Mouse (Mus musculus) bone marrow macrophage, adult 2 months (primary cell): ENCODE results near the gene Il17rd.

ENCODE experiments used
- CTCF ChIP-seq: IDR thresholded peaks from 2 replicates; pipeline ENCODE4 v1.5.1; 2012; ENCODE audit warnings: low read depth, mild to moderate bottlenecking, low read length, moderate library complexity
- POLR2A ChIP-seq: IDR thresholded peaks from 2 replicates; pipeline ENCODE4 v1.6.1; 2012; ENCODE audit warnings: mild to moderate bottlenecking, low read depth, low read length, borderline replicate concordance

DNA sequence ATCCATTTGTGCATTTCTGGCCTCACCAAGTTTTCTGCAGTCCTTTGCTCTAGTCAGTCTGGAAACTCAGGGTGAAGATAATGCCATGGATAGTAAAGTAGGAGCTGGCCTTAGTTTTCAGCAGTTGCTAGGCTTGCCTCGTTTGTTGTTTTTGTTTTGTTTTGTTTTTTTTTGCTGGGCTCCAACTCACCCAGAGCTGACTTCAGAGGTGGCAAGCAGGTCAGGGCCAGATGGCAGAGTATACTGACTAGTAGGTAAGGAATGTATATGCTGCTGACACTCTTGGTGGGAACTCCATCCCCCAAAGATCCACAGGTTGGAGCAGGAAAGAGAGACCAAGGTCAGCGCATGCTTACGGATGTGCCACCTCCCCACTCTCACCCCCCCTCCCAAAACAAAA lies 31.4 kb downstream of the Il17rd start:
- TF ChIP-seq POLR2A (no peak), CTCF (no peak)
